In genomic region chr9:121257106-121257505, GRCm38 (mm10) we compare ENCODE assay signal across 11 mouse cellular contexts.
"Had no signal": no experiment of that assay in that cellular context is flagged by ENCODE, and none has a peak within 500 bp of the region (broad histone marks: within the 10 kb centered on the region; RNA-seq: fewer than 3 reads in every experiment).

No protein-coding gene starts in this region.

- DNase-seq: gastrocnemius, adult 2 months; gastrocnemius, postnatal 14 days; heart, adult 2 months; heart, postnatal 14 days; heart, postnatal 36 days; kidney, adult 18-20 months; kidney, adult 8-10 months; kidney, postnatal 10 days; kidney, postnatal 25 days; kidney, postnatal 4 days; liver had no signal
